Mouse (Mus musculus): ENCODE results near the gene Ascc3.

Gene Ascc3

DNA sequence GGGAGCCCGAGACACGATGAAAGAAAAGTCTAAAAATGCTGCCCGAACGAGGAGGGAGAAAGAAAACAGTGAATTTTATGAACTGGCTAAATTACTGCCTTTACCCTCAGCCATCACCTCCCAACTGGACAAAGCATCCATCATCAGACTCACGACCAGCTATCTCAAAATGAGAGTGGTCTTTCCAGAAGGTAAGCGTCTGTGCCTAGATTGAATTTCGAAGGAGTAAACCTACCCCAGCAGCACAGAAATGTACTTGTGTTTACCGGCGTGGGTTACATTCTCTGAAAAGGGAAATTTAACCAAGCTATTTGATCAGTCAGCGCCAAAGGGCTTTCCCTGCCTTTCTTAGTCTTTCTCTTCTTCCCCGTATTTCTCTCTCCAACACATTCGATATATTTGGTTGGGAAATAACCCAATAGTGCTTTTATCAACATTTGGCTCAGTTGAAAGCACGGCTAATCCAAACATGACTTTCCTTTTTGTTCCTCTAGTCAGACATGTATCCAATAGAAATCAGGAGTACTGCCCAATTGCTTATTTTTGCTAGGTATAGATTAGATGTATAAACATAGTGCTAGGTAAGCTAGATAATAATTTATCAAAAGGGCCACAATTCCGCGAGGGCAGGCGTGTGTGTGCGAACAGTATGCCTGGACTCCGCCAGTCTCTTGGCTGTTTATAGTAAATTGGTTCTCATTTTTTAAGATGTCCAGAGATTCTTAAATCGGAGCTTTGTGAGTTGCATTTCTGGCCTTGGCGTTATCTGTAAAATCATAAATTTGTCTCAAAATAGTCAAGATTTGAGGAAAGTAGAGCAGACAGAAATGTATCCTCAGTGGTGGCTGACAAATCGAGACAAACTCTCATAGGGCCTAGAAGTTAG, 303.7 kb downstream of the Ascc3 start:
- DNase-seq: no peak

DNA sequence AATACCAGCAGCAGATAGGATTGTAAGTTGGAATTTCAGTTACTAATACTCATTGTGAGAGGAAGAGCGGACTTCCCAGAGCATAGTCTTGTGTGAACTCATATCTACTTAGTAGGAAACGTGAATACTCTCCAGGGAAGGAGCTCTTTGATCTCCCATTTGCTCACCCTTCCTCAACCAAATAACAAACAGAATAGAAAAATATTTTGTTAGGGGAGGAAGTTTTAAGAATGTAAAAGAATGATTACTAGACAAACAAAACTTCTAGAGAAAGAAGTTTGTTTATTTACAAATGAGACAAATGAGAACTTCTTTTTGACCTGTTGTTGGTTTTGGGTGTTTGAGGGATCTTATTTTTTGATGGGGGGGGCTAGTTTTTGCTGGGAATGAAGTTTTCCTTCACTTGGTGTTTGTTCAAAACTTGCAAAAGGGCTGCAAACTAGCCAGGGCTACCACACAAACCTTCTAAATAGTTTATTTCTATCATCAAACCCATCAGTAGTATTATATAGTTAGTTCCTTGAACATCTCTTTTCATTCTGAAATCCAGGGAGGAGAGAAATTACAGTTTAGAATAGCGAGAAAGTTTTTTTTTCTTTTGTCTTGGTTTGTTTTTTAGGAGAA, 304.4 kb downstream of the Ascc3 start:
- DNase-seq: no peak

DNA sequence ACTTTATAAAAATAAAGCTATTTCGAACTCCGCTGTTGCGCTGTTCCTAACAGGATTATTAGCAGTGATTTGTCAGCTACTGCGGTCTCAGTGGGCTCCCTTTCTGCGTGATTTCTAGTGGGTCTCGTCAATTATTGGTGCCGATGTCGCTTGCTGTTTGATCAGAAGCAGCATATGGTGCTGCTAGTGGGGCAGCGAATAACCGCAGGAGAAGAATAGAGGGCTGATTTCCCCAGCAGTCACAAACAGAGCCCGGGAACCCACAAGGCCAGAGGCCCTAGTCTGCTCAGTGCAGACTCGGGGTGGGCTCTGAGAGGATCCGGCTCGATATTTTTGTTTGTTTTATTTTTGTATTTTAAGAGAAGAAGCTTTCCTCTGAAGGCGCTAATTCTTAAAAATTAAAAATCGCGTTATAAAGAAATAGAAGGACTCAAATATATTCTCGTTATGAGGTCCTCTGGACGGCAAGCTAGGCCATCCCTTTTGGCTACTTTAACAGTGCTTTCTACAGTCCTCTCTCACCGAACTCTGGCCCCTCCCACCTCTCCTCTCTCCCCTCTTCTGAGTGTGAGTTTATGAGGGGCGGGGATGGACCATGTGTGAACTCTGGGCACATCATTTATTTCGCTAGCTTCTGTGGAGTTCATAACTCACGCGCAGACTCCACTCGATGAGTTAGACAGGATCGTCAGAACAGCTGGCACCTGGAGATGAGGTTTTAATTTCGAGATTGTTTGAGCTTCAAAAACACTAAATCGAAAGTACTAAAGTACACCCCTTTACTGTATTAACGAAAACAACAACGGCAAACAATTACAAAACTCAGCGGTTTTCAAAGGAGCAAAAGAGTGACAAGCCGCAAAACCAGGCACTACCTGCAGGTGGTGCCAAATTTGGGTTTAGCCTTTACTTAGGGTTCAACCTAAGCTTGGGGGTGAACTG, 305.3 kb downstream of the Ascc3 start:
- no peak for DNase-seq

DNA sequence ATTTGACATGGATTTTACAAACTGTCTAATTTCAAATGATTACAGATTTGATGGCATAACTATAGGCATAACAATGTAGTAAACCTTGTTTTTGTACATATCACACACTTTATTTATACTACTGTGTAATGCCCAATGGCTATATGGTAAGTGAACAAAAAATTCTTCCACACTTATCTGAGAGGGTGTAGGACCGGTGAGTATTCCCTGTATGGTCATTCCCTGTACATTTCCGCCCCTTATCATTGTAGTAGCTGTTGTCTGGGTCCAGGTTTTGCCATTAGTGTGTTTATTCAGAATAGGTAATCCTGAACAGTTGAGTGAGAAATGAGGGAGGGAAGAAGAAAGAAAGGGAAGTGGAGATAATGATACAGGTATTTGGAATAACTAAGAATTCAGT, 306.2 kb downstream of the Ascc3 start:
- no peak for DNase-seq

DNA sequence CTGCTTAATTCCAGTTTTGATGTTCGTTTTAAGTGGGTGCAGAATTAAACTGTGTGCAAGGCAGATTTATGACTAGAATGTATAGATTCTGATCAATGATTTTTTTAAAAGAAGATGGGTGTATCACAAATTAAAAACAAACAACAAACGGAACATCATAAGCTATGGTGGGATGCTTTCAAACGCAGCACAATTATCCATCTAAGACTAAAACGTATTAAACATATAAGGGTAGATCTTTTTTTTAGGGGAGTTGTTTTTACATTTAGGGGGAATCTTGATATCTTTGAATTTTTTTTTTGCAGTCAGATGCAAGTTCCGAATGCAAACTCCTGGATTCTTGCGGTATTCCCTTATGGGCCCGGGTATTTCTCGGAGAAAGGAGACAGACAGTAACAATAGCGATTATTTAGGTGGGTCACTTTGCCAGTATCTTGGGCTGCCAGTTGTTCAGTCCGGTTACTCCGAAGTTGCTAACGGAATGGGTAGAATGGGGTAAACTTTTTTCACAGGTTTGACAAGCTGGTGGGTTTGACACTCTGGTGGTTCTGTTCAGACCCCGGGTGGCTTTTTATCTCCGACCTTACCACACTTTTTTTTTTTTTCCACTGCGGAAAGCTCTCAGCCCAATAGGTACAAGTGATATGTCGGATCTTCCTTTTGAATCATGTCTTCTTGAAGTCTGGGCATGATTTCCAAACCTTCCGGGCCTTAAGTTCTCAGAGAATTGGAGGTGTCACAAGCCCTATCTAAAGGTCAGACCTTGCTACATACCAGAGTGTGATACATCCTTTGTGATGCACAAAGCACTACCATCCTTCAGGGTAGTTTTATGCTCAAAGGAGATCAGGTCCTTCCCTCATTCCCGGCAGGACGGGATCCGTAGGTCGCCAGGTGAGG, 307.6 kb downstream of the Ascc3 start:
- no peak for DNase-seq

All from right cerebral cortex, adult 18-20 months (tissue).